Mouse (Mus musculus) hindbrain, embryonic 11.5 days (tissue): Measurements from ENCODE around the gene Hoxd8. TPM values are rescaled to one million over a fixed set of nuclear protein-coding genes. Genes with fewer than 3 reads are reported as not detected.

Experiments
- ATAC-seq: fragments of 200-750 bp; cut with Nextera tagmentation; 2 replicates; pipeline ENCODE4 v1.8.0; 2017; ENCODE audit warnings: mild to moderate bottlenecking, moderate TSS enrichment, moderate library complexity; ENCODE audit not compliant: low FRiP score
- DNase-seq: peaks from one replicate; pipeline ENCODE4 v3.0.0-alpha.2; 2015; ENCODE audit warnings: low spot score
- H3K27ac ChIP-seq: fragments of 300-500 bp; sonication (generic); 2 replicates; pipeline ENCODE4 v1.5.1; 2014; ENCODE audit warnings: mild to moderate bottlenecking, low read depth, low read length
- H3K27me3 ChIP-seq: fragments of 300-500 bp; sonication (generic); 2 replicates; pipeline ENCODE4 v1.6.1; 2014; ENCODE audit warnings: mild to moderate bottlenecking, low read length, moderate library complexity, mixed read lengths; ENCODE audit not compliant: control insufficient read depth, insufficient read depth
- H3K36me3 ChIP-seq: fragments of 300-500 bp; sonication (generic); 2 replicates; pipeline ENCODE4 v1.6.1; 2014; ENCODE audit warnings: mild to moderate bottlenecking, low read length, moderate library complexity, mixed read lengths; ENCODE audit not compliant: control insufficient read depth, insufficient read depth
- H3K4me1 ChIP-seq: fragments of 300-500 bp; sonication (generic); replicated peaks from 2 replicates; pipeline ENCODE4 v1.6.1; 2014; ENCODE audit warnings: low read length, mixed read lengths; ENCODE audit not compliant: control insufficient read depth, insufficient read depth
- H3K4me2 ChIP-seq: fragments of 300-500 bp; sonication (generic); replicated peaks from 2 replicates; pipeline ENCODE4 v1.6.1; 2014; ENCODE audit warnings: mild to moderate bottlenecking, low read depth, low read length
- H3K4me3 ChIP-seq: fragments of 300-500 bp; sonication (generic); 2 replicates; pipeline ENCODE4 v1.5.1; 2014; ENCODE audit warnings: low read depth, low read length
- H3K9ac ChIP-seq: fragments of 300-500 bp; sonication (generic); 2 replicates; pipeline ENCODE4 v1.6.1; 2014; ENCODE audit warnings: low read depth, low read length
- H3K9me3 ChIP-seq: fragments of 300-500 bp; sonication (generic); 2 replicates; pipeline ENCODE4 v1.6.1; 2016; ENCODE audit warnings: low read length; ENCODE audit not compliant: control insufficient read depth
- WGBS: fragments of 180-500 bp; shearing (Covaris S2); extraction: QIAGEN DNeasy Blood & Tissue Kit; methylation state at CpG from one replicate; pipeline ENCODE4 v1.1.7; 2014; 5-methylcytosine and 5-hydroxymethylcytosine counted together
- polyA plus RNA-seq: library from polyadenylated mRNA; unstranded; fragments of >200 nt; fragmentation: Nextera tagmentation; extraction: Ambion mirVana; gene quantifications from 2 replicates; pipeline ENCODE4 v1.2.1, GENCODE M21; 2014

Hoxd8 gene
- polyA plus RNA-seq, 1 experiment from 2014 or later: 0.19 TPM

GRCm38 (mm10) chr2:74667842-74668357 lies 36.5 kb upstream of the Hoxd8 start, which contains the start of gene Hoxd13:
TSS of gene Hoxd13 (plus strand) at chr2:74668310.
- ATAC-seq (peak; percentile 53), DNase-seq (no peak)
- no peak within 1 kb of the TSS for H3K9ac ChIP-seq
- peaks cover 91% of the 10 kb centered on the region for H3K27me3 ChIP-seq
- no peaks in the 10 kb centered on the region for H3K36me3 ChIP-seq
- peak within 1 kb of the TSS; percentile 60 for H3K4me2 ChIP-seq
- 0% methylated on average over 7 of the region's 51 CpGs for WGBS
- no peaks in the 10 kb centered on the region for H3K9me3 ChIP-seq
- H3K27ac ChIP-seq: no peak within 1 kb of the TSS
- H3K4me1 ChIP-seq: 0 out of 2 replicates have a peak, but pooled peaks cover 4% of the 10 kb centered on the region
- H3K4me3 ChIP-seq: peak within 1 kb of the TSS; percentile 33

- Histone ChIP-seq H3K9me3 (no peaks in the 10 kb centered on the region), H3K27me3 (peaks cover 91% of the 10 kb centered on the region), H3K36me3 (no peaks in the 10 kb centered on the region), H3K4me3 (peak overlapping the region; percentile 33), H3K4me1 (0 out of 2 replicates have a peak, but pooled peaks cover 4% of the 10 kb centered on the region), H3K9ac (no peak overlapping the region), H3K4me2 (peak overlapping the region; percentile 60), H3K27ac (no peak overlapping the region)
- DNase-seq (no peak), ATAC-seq (peak; percentile 56)
- under 1% methylated on average over 51 of the region's 74 CpGs for WGBS
Observed at GRCm38 (mm10) chr2:74668370-74669229, 35.8 kb upstream of the Hoxd8 start.

DNA sequence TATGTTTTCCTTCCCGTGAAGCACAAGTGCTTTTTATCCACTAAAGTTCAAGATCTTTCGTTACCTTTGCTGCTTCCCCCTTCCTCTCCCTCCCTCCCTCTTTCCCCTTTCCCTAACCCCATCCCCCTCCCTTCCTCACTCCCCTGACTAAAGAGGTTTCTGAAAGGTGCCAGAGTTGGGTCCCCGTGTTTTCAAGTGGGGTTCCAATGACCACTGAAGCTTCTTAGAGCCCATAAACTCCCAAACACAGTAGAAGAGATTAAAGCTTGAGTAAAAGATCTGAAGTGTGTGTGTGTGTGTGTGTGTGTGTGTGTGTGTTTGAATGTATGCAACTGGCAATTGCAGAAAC lies 35.2 kb upstream of the Hoxd8 start:
- WGBS: 5% methylated on average over 3 of the region's 3 CpGs
- no peak overlapping the region for H3K9ac ChIP-seq
- H3K9me3 ChIP-seq: no peaks in the 10 kb centered on the region
- H3K27ac ChIP-seq: no peak overlapping the region
- H3K4me2 ChIP-seq: no peak overlapping the region
- ATAC-seq (no peak), DNase-seq (no peak)
- peaks cover 91% of the 10 kb centered on the region for H3K27me3 ChIP-seq
- no peaks in the 10 kb centered on the region for H3K36me3 ChIP-seq
- H3K4me3 ChIP-seq: no peak overlapping the region
- 0 out of 2 replicates have a peak, but pooled peaks cover 4% of the 10 kb centered on the region for H3K4me1 ChIP-seq

GRCm38 (mm10) chr2:74669650-74670235 lies 34.7 kb upstream of the Hoxd8 start:
- 0 out of 2 replicates have a peak, but pooled peaks cover 4% of the 10 kb centered on the region for H3K4me1 ChIP-seq
- DNase-seq: no peak
- 2% methylated on average over 14 of the region's 14 CpGs for WGBS

DNA sequence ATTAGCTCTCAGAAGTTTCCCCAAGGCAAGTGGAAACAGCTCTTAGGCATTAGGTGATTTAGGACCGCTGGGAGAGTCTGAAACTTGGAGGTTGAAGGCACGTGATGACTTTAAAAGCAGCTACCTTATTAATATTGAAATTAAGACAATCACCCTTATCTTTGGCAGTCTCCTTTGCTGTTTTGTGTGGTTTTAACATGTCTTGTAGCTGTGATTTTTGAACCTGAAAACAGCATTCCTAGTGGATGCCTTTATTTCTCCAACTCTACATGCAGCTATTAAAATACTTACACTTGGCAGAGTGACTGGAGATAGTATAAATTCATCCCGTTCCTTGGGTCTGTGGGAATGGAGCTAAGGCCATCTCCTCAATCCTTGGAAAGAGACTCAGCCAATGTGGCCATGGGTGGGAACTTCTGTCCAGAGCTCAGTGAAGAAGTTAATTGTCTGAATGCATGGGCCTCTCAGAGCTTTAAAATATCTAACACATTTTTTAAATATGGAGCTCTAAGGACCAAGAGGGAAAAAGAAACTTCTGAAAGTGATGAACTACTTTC lies 33.7 kb upstream of the Hoxd8 start:
- H3K4me1 ChIP-seq: 0 out of 2 replicates have a peak, but pooled peaks cover 4% of the 10 kb centered on the region
- no peak overlapping the region for H3K4me2 ChIP-seq
- H3K27ac ChIP-seq: no peak overlapping the region
- 2% methylated on average over 3 of the region's 3 CpGs for WGBS
- no peak for ATAC-seq
- no peak overlapping the region for H3K9ac ChIP-seq
- peaks cover 93% of the 10 kb centered on the region for H3K27me3 ChIP-seq
- H3K9me3 ChIP-seq: no peaks in the 10 kb centered on the region
- DNase-seq: no peak
- H3K4me3 ChIP-seq: no peak overlapping the region
- no peaks in the 10 kb centered on the region for H3K36me3 ChIP-seq

More at GRCm38 (mm10) chr2:74669650-74670235, 34.7 kb upstream of the Hoxd8 start:
- H3K27me3 ChIP-seq: peaks cover 91% of the 10 kb centered on the region
- H3K27ac ChIP-seq: no peak overlapping the region
- H3K36me3 ChIP-seq: no peaks in the 10 kb centered on the region
- no peak overlapping the region for H3K9ac ChIP-seq
- ATAC-seq: no peak
- H3K4me2 ChIP-seq: no peak overlapping the region
- H3K9me3 ChIP-seq: no peaks in the 10 kb centered on the region
- no peak overlapping the region for H3K4me3 ChIP-seq

- H3K4me3 ChIP-seq: no peak overlapping the region
Observed at GRCm38 (mm10) chr2:74671847-74672246, 32.6 kb upstream of the Hoxd8 start.

DNA sequence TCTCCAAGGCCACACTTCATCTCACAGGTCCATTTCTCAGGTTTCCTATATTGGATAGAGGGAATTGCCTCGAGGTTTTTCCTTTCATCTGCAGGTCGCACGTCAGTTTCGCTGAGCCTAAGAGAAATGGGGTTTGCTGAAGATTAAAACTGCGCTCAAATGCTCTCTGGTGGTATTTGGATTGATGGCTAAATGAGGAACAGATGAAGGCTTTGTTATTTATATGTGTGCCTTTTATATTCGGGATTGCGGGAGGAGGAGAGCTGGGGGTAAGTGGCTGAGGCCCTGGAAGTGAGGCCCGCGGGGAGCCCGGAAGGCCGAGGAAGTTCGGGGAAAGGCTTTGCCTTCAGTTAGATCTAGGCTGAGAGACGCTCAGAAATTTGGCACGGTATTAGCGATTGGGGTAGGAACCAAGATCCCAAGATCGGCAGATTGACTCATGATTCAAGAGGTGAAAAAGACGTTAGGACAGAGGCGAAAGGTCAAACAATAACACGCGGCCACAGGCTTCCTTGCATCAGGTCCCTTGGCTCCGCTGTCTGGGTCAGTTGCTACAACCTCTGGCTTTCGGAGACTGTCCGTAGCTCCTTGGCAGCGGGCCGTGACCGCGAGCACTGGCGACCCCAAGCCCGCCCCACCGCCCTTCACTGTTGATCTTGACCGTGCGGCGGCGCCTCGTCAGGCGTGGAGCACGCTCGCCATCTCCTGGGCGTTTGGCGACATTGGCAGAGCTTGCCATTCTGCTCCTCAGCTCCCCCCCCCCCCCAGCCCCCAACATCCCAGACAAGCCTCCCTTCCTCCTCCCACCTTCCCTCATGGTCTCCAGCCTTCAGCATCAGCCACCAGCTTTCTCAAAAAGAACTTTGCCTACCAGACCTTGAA lies 31.7 kb upstream of the Hoxd8 start:
- H3K27ac ChIP-seq: no peak overlapping the region
- no peak overlapping the region for H3K9ac ChIP-seq
- peaks cover 95% of the 10 kb centered on the region for H3K27me3 ChIP-seq
- H3K4me3 ChIP-seq: no peak overlapping the region
- WGBS: under 1% methylated on average over 40 of the region's 40 CpGs
- DNase-seq (peak; percentile 84), ATAC-seq (peak; percentile 69)
- H3K4me1 ChIP-seq: 0 out of 2 replicates have a peak, but pooled peaks cover 4% of the 10 kb centered on the region
- no peaks in the 10 kb centered on the region for H3K9me3 ChIP-seq
- H3K36me3 ChIP-seq: no peaks in the 10 kb centered on the region
- H3K4me2 ChIP-seq: peak overlapping the region; percentile 27

More at GRCm38 (mm10) chr2:74671847-74672246, 32.6 kb upstream of the Hoxd8 start:
- Histone ChIP-seq H3K36me3 (no peaks in the 10 kb centered on the region), H3K27ac (no peak overlapping the region), H3K27me3 (peaks cover 94% of the 10 kb centered on the region), H3K4me1 (0 out of 2 replicates have a peak, but pooled peaks cover 4% of the 10 kb centered on the region), H3K9me3 (no peaks in the 10 kb centered on the region), H3K9ac (no peak overlapping the region), H3K4me2 (no peak overlapping the region)
- no peak for ATAC-seq
- no peak for DNase-seq
- 3% methylated on average over 5 of the region's 5 CpGs for WGBS
